Mouse (Mus musculus): ENCODE data around the gene Galk1. TPM values are rescaled to one million over a fixed set of nuclear protein-coding genes. Genes with fewer than 3 reads are reported as not detected.

The Galk1 gene
- total RNA-seq, 1 experiment, result 144 TPM

GRCm38 (mm10) chr11:116037826-116038225 lies 25.3 kb upstream of the Galk1 start:
- TF ChIP-seq ZC3H11A (IDR thresholded peaks at IDR 0.05; ENCODE audit: borderline replicate concordance, low read depth, low read length) (no peak), CHD2 (IDR thresholded peaks at IDR 0.05; ENCODE audit: low read depth, low read length) (no peak), MAFK (IDR thresholded peaks at IDR 0.05; ENCODE audit: insufficient read depth, low read depth, low read length) (no peak), ZNF384 (IDR thresholded peaks at IDR 0.05; ENCODE audit: low read depth, low read length) (no peak)
- DNase-seq (ENCODE audit: low read depth, low spot score), result no peak
- H3K36me3 ChIP-seq (ENCODE audit: control insufficient read depth, insufficient read depth, low read length, poor library complexity, severe bottlenecking), result peaks cover 19% of the 10 kb centered on the region; the same call in 1 of the 2 replicates
- H3K4me3 ChIP-seq (ENCODE audit: insufficient read depth in 1 of 2, low read depth in 1 of 2, low read length in 2 of 2, poor library complexity in 1 of 2, severe bottlenecking in 1 of 2), result no peak overlapping the region
- H3K4me1 ChIP-seq (ENCODE audit: control insufficient read depth in 2 of 2, insufficient read depth in 2 of 2, low read length in 2 of 2, poor library complexity in 1 of 2), result peaks cover 0 to 2% of the 10 kb centered on the region in 2 experiments; a peak in 1 of 4 replicates
- in situ Hi-C loops (cut with MboI; ENCODE audit: low sequenced_read_pairs in 2 of 2, unreplicated experiment in 2 of 2), result no loop called here
- no peak overlapping the region for H3K27ac ChIP-seq (ENCODE audit: insufficient read depth, low read depth, low read length, poor library complexity, severe bottlenecking)
- H3K9me3 ChIP-seq (ENCODE audit: control insufficient read depth, insufficient read depth, low read depth, low read length), result no peaks in the 10 kb centered on the region
- H3K9ac ChIP-seq (ENCODE audit: insufficient read depth, low read depth, low read length, poor library complexity, severe bottlenecking), result no peak overlapping the region

- H3K4me3 ChIP-seq (ENCODE audit: insufficient read depth in 1 of 2, low read depth in 1 of 2, low read length in 2 of 2, poor library complexity in 1 of 2, severe bottlenecking in 1 of 2), result no peak overlapping the region
- H3K9ac ChIP-seq (ENCODE audit: insufficient read depth, low read depth, low read length, poor library complexity, severe bottlenecking), result no peak overlapping the region
- no peaks in the 10 kb centered on the region for H3K9me3 ChIP-seq (ENCODE audit: control insufficient read depth, insufficient read depth, low read depth, low read length)
- peaks cover 17% of the 10 kb centered on the region; the same call in 1 of the 2 replicates for H3K36me3 ChIP-seq (ENCODE audit: control insufficient read depth, insufficient read depth, low read length, poor library complexity, severe bottlenecking)
- TF ChIP-seq ZNF384 (IDR thresholded peaks at IDR 0.05; ENCODE audit: low read depth, low read length) (no peak), ZC3H11A (IDR thresholded peaks at IDR 0.05; ENCODE audit: borderline replicate concordance, low read depth, low read length) (no peak)
- in situ Hi-C loops (cut with MboI; ENCODE audit: low sequenced_read_pairs in 2 of 2, unreplicated experiment in 2 of 2), result no loop called here
- no peaks in the 10 kb centered on the region for H3K4me1 ChIP-seq (ENCODE audit: control insufficient read depth in 2 of 2, insufficient read depth in 2 of 2, low read length in 2 of 2, poor library complexity in 1 of 2)
- no peak overlapping the region for H3K27ac ChIP-seq (ENCODE audit: insufficient read depth, low read depth, low read length, poor library complexity, severe bottlenecking)
- DNase-seq (ENCODE audit: low read depth, low spot score), result no peak
These were observed 24.2 kb upstream of the Galk1 start for GRCm38 (mm10) chr11:116036671-116037070.

GRCm38 (mm10) chr11:116034584-116034983 lies 22.1 kb upstream of the Galk1 start:
- H3K9ac ChIP-seq (ENCODE audit: insufficient read depth, low read depth, low read length, poor library complexity, severe bottlenecking), result no peak overlapping the region
- 0 out of 4 replicates have a peak, but pooled peaks cover 0 to 2% of the 10 kb centered on the region in 2 experiments for H3K4me1 ChIP-seq (ENCODE audit: control insufficient read depth in 2 of 2, insufficient read depth in 2 of 2, low read length in 2 of 2, poor library complexity in 1 of 2)
- in situ Hi-C loops (cut with MboI; ENCODE audit: low sequenced_read_pairs in 2 of 2, unreplicated experiment in 2 of 2), result no loop called here
- H3K9me3 ChIP-seq (ENCODE audit: control insufficient read depth, insufficient read depth, low read depth, low read length), result no peaks in the 10 kb centered on the region
- no peak for TF ChIP-seq HCFC1 (IDR thresholded peaks at IDR 0.05; ENCODE audit: borderline replicate concordance, insufficient read depth, low read length)
- TF ChIP-seq MAFK (IDR thresholded peaks at IDR 0.05; ENCODE audit: insufficient read depth, low read depth, low read length), result no peak
- no peak for TF ChIP-seq ZNF384 (IDR thresholded peaks at IDR 0.05; ENCODE audit: low read depth, low read length)
- TF ChIP-seq CHD2 (IDR thresholded peaks at IDR 0.05; ENCODE audit: low read depth, low read length), result no peak
- TF ChIP-seq ZC3H11A (IDR thresholded peaks at IDR 0.05; ENCODE audit: borderline replicate concordance, low read depth, low read length), result no peak
- H3K27ac ChIP-seq (ENCODE audit: insufficient read depth, low read depth, low read length, poor library complexity, severe bottlenecking), result no peak overlapping the region
- no peak for DNase-seq (ENCODE audit: low read depth, low spot score)
- peaks cover 9% of the 10 kb centered on the region; the same call in 1 of the 2 replicates for H3K36me3 ChIP-seq (ENCODE audit: control insufficient read depth, insufficient read depth, low read length, poor library complexity, severe bottlenecking)
- no peak overlapping the region for H3K4me3 ChIP-seq (ENCODE audit: insufficient read depth in 1 of 2, low read depth in 1 of 2, low read length in 2 of 2, poor library complexity in 1 of 2, severe bottlenecking in 1 of 2)

- TF ChIP-seq MAFK (IDR thresholded peaks at IDR 0.05; ENCODE audit: insufficient read depth, low read depth, low read length), result no peak
- no peak for TF ChIP-seq CHD2 (IDR thresholded peaks at IDR 0.05; ENCODE audit: low read depth, low read length)
- no peak for TF ChIP-seq ZC3H11A (IDR thresholded peaks at IDR 0.05; ENCODE audit: borderline replicate concordance, low read depth, low read length)
- no peak for TF ChIP-seq HCFC1 (IDR thresholded peaks at IDR 0.05; ENCODE audit: borderline replicate concordance, insufficient read depth, low read length)
- TF ChIP-seq ZNF384 (IDR thresholded peaks at IDR 0.05; ENCODE audit: low read depth, low read length), result no peak
- peak overlapping the region; percentile 71 to 93 for H3K4me3 ChIP-seq (ENCODE audit: insufficient read depth in 1 of 2, low read depth in 1 of 2, low read length in 2 of 2, poor library complexity in 1 of 2, severe bottlenecking in 1 of 2)
- H3K9ac ChIP-seq (ENCODE audit: insufficient read depth, low read depth, low read length, poor library complexity, severe bottlenecking), result peak overlapping the region; percentile 99
- no peak for DNase-seq (ENCODE audit: low read depth, low spot score)
- peaks cover 2 to 4% of the 10 kb centered on the region in 2 experiments; a peak in 1 of 4 replicates for H3K4me1 ChIP-seq (ENCODE audit: control insufficient read depth in 2 of 2, insufficient read depth in 2 of 2, low read length in 2 of 2, poor library complexity in 1 of 2)
- peak overlapping the region; percentile 99 for H3K27ac ChIP-seq (ENCODE audit: insufficient read depth, low read depth, low read length, poor library complexity, severe bottlenecking)
- in situ Hi-C loops (cut with MboI; ENCODE audit: low sequenced_read_pairs in 2 of 2, unreplicated experiment in 2 of 2), result no loop called here
- no peaks in the 10 kb centered on the region for H3K9me3 ChIP-seq (ENCODE audit: control insufficient read depth, insufficient read depth, low read depth, low read length)
- H3K36me3 ChIP-seq (ENCODE audit: control insufficient read depth, insufficient read depth, low read length, poor library complexity, severe bottlenecking), result peaks cover 6% of the 10 kb centered on the region; the same call in 1 of the 2 replicates
These were observed 18.7 kb upstream of the Galk1 start for GRCm38 (mm10) chr11:116030898-116031845.

Measured in ES-E14 (cell line).